Mouse (Mus musculus) spleen, postnatal 4 days (tissue): ENCODE data around the gene Bbs12.

ENCODE experiments used
- DNase-seq, 2 experiments: peaks; one replicate each; pipeline ENCODE4 v3.0.0; 2022; ENCODE audit warnings: low spot score in 2 of 2

Gene Bbs12

GRCm38 (mm10) chr3:37325317-37326112, 13.2 kb downstream of the Bbs12 start:
- DNase-seq = no peak

GRCm38 (mm10) chr3:37326627-37327026, 14.3 kb downstream of the Bbs12 start:
- DNase-seq = no peak

GRCm38 (mm10) chr3:37328489-37328888, 16.1 kb downstream of the Bbs12 start:
- no peak for DNase-seq

- no peak for DNase-seq
These were observed 17.6 kb downstream of the Bbs12 start for GRCm38 (mm10) chr3:37329963-37330362.

GRCm38 (mm10) chr3:37331999-37332449, 19.7 kb downstream of the Bbs12 start:
- peak in 1 of 2 experiments; percentile 30 for DNase-seq

- no peak for DNase-seq
These were observed 21.7 kb downstream of the Bbs12 start for GRCm38 (mm10) chr3:37334053-37334452.

- no peak for DNase-seq
These were observed 28.8 kb downstream of the Bbs12 start for GRCm38 (mm10) chr3:37341110-37341509.

GRCm38 (mm10) chr3:37342811-37343210, 30.5 kb downstream of the Bbs12 start:
- no peak for DNase-seq

GRCm38 (mm10) chr3:37347671-37348070, 35.3 kb downstream of the Bbs12 start:
- no peak for DNase-seq

GRCm38 (mm10) chr3:37348221-37349165, 36.1 kb downstream of the Bbs12 start, which contains the start of gene Fgf2:
Fgf2 (plus strand) TSS chr3:37348346.
- no peak for DNase-seq

- DNase-seq = no peak
These were observed 36.8 kb downstream of the Bbs12 start for GRCm38 (mm10) chr3:37349166-37349548.

- no peak for DNase-seq
These were observed 38.0 kb downstream of the Bbs12 start for GRCm38 (mm10) chr3:37350386-37350785.

GRCm38 (mm10) chr3:37353951-37354481, 41.7 kb downstream of the Bbs12 start:
- no peak for DNase-seq

GRCm38 (mm10) chr3:37354737-37355136, 42.4 kb downstream of the Bbs12 start:
- no peak for DNase-seq

GRCm38 (mm10) chr3:37360729-37361128, 48.4 kb downstream of the Bbs12 start:
- no peak for DNase-seq

- no peak for DNase-seq
These were observed 52.8 kb downstream of the Bbs12 start for GRCm38 (mm10) chr3:37365144-37365543.

GRCm38 (mm10) chr3:37365976-37366375, 53.6 kb downstream of the Bbs12 start:
- DNase-seq = no peak

- DNase-seq = no peak
These were observed 54.2 kb downstream of the Bbs12 start for GRCm38 (mm10) chr3:37366381-37367053.

- no peak for DNase-seq
These were observed 58.1 kb downstream of the Bbs12 start for GRCm38 (mm10) chr3:37370407-37370806.
